Mouse (Mus musculus): Measurements from ENCODE around the gene Tcf12.

Gene Tcf12

GRCm38 (mm10) chr9:71895931-71896724 is 215.5 kb downstream of the Tcf12 start:
- no peak for DNase-seq

- no peak for DNase-seq
These were observed 216.4 kb downstream of the Tcf12 start for GRCm38 (mm10) chr9:71895291-71895690.

GRCm38 (mm10) chr9:71894943-71895286 is 216.8 kb downstream of the Tcf12 start:
- no peak for DNase-seq

- no peak for DNase-seq
These were observed 217.3 kb downstream of the Tcf12 start for GRCm38 (mm10) chr9:71894246-71894942.

- no peak for DNase-seq
These were observed 223.2 kb downstream of the Tcf12 start for GRCm38 (mm10) chr9:71888450-71888849.

- no peak for DNase-seq
These were observed 231.0 kb downstream of the Tcf12 start for GRCm38 (mm10) chr9:71880629-71881028.

GRCm38 (mm10) chr9:71879972-71880371 is 231.7 kb downstream of the Tcf12 start:
- DNase-seq: no peak

- no peak for DNase-seq
These were observed 232.3 kb downstream of the Tcf12 start for GRCm38 (mm10) chr9:71879415-71879814.

GRCm38 (mm10) chr9:71877867-71878266 is 233.8 kb downstream of the Tcf12 start:
- DNase-seq: no peak

GRCm38 (mm10) chr9:71874761-71875160 is 236.9 kb downstream of the Tcf12 start:
- DNase-seq: no peak

- no peak for DNase-seq
These were observed 237.6 kb downstream of the Tcf12 start for GRCm38 (mm10) chr9:71874035-71874572.

GRCm38 (mm10) chr9:71863338-71863737 is 248.3 kb downstream of the Tcf12 start:
- no peak for DNase-seq

- DNase-seq: no peak
These were observed 250.0 kb downstream of the Tcf12 start for GRCm38 (mm10) chr9:71861629-71862028.

GRCm38 (mm10) chr9:71857926-71858325 is 253.7 kb downstream of the Tcf12 start:
- DNase-seq: no peak

GRCm38 (mm10) chr9:71853904-71854303 is 257.8 kb downstream of the Tcf12 start:
- no peak for DNase-seq

- no peak for DNase-seq
These were observed 261.4 kb downstream of the Tcf12 start for GRCm38 (mm10) chr9:71850283-71850682.

GRCm38 (mm10) chr9:71848392-71848791 is 263.3 kb downstream of the Tcf12 start:
- no peak for DNase-seq

- DNase-seq: no peak
These were observed 263.8 kb downstream of the Tcf12 start for GRCm38 (mm10) chr9:71847921-71848320.

GRCm38 (mm10) chr9:71841850-71842249 is 269.8 kb downstream of the Tcf12 start:
- DNase-seq: no peak

GRCm38 (mm10) chr9:71837366-71837765 is 274.3 kb downstream of the Tcf12 start:
- DNase-seq: no peak

- no peak for DNase-seq
These were observed 275.3 kb downstream of the Tcf12 start for GRCm38 (mm10) chr9:71836366-71836765.

GRCm38 (mm10) chr9:71835203-71835815 is 276.4 kb downstream of the Tcf12 start:
- DNase-seq: no peak

GRCm38 (mm10) chr9:71834707-71835106 is 277.0 kb downstream of the Tcf12 start:
- no peak for DNase-seq

Data from right cerebral cortex, postnatal 14 days (tissue).